15 mouse cellular contexts compared by ENCODE assay signal in the genomic region with DNA sequence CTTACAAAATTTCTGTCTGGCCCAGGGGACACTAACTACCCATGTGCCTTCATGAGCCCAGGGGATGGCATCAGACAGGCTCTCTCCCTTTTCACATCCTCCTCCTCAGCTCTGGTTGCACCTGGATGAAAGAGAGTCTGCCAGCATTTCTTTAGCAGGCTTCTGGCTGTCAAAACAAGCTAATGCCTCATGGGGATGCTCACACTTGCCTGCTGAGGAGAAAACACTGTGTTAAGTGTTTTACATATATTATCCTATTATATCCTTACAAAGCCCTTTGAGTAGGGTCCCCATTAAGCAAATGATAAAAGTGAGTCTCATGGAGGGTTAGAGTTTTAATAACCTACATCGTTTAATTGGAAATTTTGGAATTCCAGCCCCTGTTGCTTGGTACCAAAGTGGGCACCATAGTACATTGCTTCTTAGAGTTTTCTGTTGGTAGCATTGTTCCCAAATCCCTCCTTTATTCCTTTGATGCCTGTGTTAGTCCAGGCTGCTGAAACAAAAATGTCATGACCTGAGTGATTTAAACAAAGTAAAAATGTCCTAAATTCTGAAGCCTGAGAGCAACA.
"Had no signal": no experiment of that assay in that cellular context is flagged by ENCODE, and none has a peak within 500 bp of the region (broad histone marks: within the 10 kb centered on the region; RNA-seq: fewer than 3 reads in every experiment).

No protein-coding gene starts in this region.

- H3K9me3 ChIP-seq: kidney, embryonic 15.5 days; limb, embryonic 10.5 days; liver, embryonic 15.5 days; midbrain, embryonic 10.5 days; neural tube, embryonic 13.5 days had no signal

- H3K9ac ChIP-seq: kidney, embryonic 15.5 days; liver, embryonic 15.5 days; neural tube, embryonic 13.5 days had no signal

- ATAC-seq: lung, postnatal 0 days had no signal

- H3K27ac ChIP-seq: kidney, embryonic 15.5 days; left cerebral cortex, adult 2 months; limb, embryonic 10.5 days; liver, embryonic 15.5 days; midbrain, embryonic 10.5 days; neural tube, embryonic 13.5 days had no signal

- H3K4me2 ChIP-seq: kidney, embryonic 15.5 days; liver, embryonic 11.5 days; liver, embryonic 15.5 days; neural tube, embryonic 13.5 days had no signal

- DNase-seq: kidney, adult 2 months; kidney, postnatal 25 days; lung, adult 2 months; lung, postnatal 4 days; right cerebral cortex, adult 18-20 months; thymus, adult 2 months; thymus, postnatal 25 days had no signal

- H3K36me3 ChIP-seq: kidney, embryonic 15.5 days; limb, embryonic 10.5 days; liver, embryonic 15.5 days; midbrain, embryonic 10.5 days; neural tube, embryonic 13.5 days had no signal

- H3K4me3 ChIP-seq: kidney, embryonic 15.5 days; left cerebral cortex, adult 2 months; limb, embryonic 10.5 days; liver, embryonic 15.5 days; midbrain, embryonic 10.5 days; neural tube, embryonic 13.5 days had no signal

- H3K4me1 ChIP-seq: kidney, embryonic 15.5 days; limb, embryonic 10.5 days; liver, embryonic 15.5 days; neural tube, embryonic 13.5 days had no signal

- H3K27me3 ChIP-seq: kidney, embryonic 15.5 days; liver, embryonic 15.5 days; neural tube, embryonic 13.5 days had no signal
